Mouse (Mus musculus): ENCODE data around the gene Spen. TPM values are rescaled to one million over a fixed set of nuclear protein-coding genes. Genes with fewer than 3 reads are reported as not detected.

Gene Spen
- polyA plus RNA-seq, 1 experiment from 2014 or later = 12.7 TPM

DNA sequence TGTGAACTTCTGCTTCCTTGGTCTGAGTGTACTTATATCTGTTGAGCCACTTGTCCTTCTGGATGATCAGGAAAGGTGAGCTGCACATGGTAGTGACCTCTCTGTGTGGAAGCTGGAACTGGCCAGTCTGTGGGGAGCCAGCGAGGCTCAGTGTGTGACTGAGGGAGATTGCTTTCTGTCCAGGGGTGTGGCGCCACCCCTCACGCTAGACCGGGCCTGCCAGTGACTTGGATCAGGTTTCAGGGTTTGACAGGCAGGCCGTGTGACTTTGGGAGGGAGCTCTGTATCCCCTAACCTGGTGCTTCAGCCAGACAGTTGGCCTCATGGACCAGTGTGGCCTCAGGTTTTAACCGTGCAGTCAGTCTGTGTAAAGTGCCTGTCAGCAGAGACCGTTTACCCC is 80.2 kb downstream of the Spen start:
- Histone ChIP-seq H3K27ac (peak overlapping the region; percentile 68), H3K4me2 (peak overlapping the region; percentile 26), H3K4me3 (no peak overlapping the region), H3K27me3 (no peaks in the 10 kb centered on the region), H3K9ac (peak overlapping the region; percentile 62), H3K36me3 (peaks cover 50% of the 10 kb centered on the region), H3K9me3 (no peaks in the 10 kb centered on the region), H3K4me1 (peaks cover 17% of the 10 kb centered on the region)
- no peak for ATAC-seq (ENCODE audit: insufficient number of reproducible peaks, insufficient read depth, low FRiP score, low TSS enrichment, low read depth)
- WGBS = 11% methylated on average over 7 of the region's 7 CpGs

DNA sequence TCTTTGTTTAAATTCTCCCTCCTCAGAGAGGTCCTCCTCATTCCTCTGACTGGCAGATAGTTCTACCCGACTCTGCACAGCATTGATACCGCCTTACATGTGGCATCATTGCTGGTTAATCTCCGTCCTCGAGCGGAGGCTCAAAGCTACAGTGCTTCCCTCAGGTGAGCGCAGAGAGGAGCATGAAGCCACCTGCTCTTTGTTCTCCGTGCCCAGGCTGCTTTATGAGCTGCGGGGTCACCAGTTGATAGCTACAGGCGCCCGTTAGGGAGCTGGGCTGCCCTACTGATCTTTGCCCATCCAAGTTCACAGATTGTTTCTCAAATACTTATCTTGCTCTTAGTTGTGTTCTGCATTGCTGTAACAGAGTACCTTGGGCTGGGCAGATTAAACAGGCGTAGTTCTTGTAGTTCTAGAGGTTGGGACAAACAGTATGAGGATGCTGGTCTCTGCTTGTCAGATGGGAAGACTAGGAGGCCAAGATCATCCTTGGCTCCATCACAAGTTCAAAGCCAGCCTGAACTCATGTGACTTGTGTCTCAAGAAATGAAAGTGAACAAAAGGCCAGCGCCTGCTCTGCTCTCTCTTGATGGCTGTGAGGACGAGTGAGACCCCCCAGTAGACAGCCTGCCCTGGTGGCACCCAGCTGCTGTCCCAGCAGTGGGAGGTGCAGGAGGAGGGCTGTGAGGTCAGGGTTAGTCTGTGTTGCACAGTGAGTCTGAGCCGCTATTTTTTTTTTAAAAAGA is 82.0 kb downstream of the Spen start:
- no peak overlapping the region for H3K27ac ChIP-seq
- H3K4me1 ChIP-seq = peaks cover 17% of the 10 kb centered on the region
- H3K9ac ChIP-seq = no peak overlapping the region
- peaks cover 47% of the 10 kb centered on the region for H3K36me3 ChIP-seq
- H3K4me2 ChIP-seq = no peak overlapping the region
- ATAC-seq (ENCODE audit: insufficient number of reproducible peaks, insufficient read depth, low FRiP score, low TSS enrichment, low read depth) = no peak
- H3K27me3 ChIP-seq = no peaks in the 10 kb centered on the region
- no peak overlapping the region for H3K4me3 ChIP-seq
- WGBS = 91% methylated on average over 14 of the region's 14 CpGs
- no peaks in the 10 kb centered on the region for H3K9me3 ChIP-seq

DNA sequence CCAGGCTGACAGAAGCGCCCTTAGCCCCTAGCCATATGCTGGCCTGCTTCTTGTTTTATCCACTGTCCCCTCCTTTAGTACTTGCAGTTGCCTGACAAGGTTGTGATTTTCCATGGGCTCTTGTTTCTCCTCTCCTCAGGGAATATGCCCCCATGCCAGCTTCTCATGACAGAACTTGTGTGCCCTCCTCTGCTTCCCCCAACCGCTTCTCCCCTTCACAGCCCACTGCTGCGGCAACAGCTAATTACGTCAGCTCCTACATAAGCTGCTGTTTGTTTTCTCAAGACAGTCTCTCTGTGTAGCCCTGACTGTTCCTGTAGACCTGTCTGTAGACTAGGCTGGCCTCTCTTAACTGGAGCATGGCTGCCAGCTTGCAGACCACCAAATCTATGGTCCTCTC is 82.9 kb downstream of the Spen start:
- ATAC-seq (ENCODE audit: insufficient number of reproducible peaks, insufficient read depth, low FRiP score, low TSS enrichment, low read depth) = no peak
- peaks cover 44% of the 10 kb centered on the region for H3K36me3 ChIP-seq

DNA sequence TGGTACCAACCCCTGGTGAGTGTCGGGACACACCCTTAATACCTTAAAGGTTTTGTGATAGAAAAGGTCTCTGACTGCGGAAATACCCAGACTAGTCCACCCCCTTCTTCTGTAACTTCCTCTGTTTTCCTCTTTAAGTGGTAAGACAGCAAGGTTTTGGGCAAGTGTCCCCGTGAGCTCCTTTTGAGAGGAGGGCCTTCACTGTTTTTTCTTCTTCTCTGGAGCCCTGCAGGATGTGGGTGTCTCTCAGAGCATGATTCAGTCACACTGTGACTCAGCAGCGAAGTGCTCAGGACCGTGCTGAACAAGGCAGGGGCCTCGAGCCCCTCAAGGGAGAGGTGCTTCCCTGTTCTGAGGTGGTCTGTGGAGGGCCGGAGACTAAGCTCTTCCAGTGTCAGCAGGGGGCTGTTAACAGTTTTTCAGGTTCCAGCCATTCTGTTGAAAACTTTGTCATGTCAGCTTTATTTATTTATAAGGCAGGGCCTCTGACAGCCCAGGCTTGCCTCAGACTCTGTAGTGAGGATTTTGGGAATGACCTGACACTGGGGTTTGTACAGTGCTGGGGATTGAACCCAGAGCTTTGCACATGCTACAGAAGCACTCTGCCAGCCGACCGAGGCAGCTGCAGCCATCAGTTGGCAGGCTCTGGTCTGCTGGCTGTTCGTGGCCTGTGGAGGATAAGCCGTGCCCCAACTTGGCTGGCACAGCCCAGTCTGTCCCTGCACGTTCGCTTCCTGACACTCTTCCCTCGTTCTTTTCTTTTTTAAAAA is 83.6 kb downstream of the Spen start:
- WGBS = 83% methylated on average over 14 of the region's 14 CpGs
- no peak for ATAC-seq (ENCODE audit: insufficient number of reproducible peaks, insufficient read depth, low FRiP score, low TSS enrichment, low read depth)
- Histone ChIP-seq H3K9me3 (no peaks in the 10 kb centered on the region), H3K4me3 (no peak overlapping the region), H3K4me2 (no peak overlapping the region), H3K27me3 (no peaks in the 10 kb centered on the region), H3K4me1 (peaks cover 17% of the 10 kb centered on the region), H3K9ac (no peak overlapping the region), H3K27ac (no peak overlapping the region), H3K36me3 (peaks cover 46% of the 10 kb centered on the region)

More for the DNA sequence above, 82.9 kb downstream of the Spen start:
- Histone ChIP-seq H3K9ac (no peak overlapping the region), H3K27ac (peak overlapping the region; percentile 34; the same call in 1 of the 2 replicates), H3K4me3 (no peak overlapping the region), H3K27me3 (no peaks in the 10 kb centered on the region), H3K9me3 (no peaks in the 10 kb centered on the region), H3K4me1 (peaks cover 17% of the 10 kb centered on the region), H3K4me2 (no peak overlapping the region)
- WGBS = 70% methylated on average over 4 of the region's 4 CpGs

DNA sequence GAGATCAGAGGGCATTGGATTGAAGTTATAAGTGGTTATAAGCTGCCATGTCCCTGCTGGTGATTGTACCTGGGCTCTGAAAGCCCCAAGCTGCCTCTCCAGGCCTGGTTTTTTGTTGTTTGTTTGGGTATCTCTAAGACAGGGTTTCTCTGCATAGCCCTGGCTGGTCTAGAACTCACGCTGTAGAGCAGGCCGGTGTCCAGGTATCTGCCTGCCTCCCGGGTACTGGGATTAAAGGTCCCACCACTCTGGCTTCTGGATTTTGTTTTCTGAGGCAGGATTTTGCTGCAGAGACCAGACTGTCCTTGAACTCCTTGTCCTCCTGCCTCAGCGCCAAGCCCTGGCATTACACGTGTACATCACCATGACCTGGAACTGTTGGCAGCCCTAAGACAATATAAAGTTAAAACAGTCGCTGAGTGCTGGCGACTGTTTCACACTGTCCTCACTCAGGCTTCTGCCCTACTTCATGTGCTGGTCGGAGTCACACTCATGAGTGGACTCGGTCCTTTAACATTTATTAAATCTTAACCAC is 86.4 kb downstream of the Spen start:
- H3K36me3 ChIP-seq = peaks cover 69% of the 10 kb centered on the region
- no peak overlapping the region for H3K9ac ChIP-seq
- no peak overlapping the region for H3K27ac ChIP-seq
- WGBS = 95% methylated on average over 9 of the region's 9 CpGs
- H3K9me3 ChIP-seq = no peaks in the 10 kb centered on the region
- no peak for ATAC-seq (ENCODE audit: insufficient number of reproducible peaks, insufficient read depth, low FRiP score, low TSS enrichment, low read depth)
- no peaks in the 10 kb centered on the region for H3K27me3 ChIP-seq
- H3K4me3 ChIP-seq = no peak overlapping the region
- H3K4me1 ChIP-seq = no peaks in the 10 kb centered on the region
- H3K4me2 ChIP-seq = no peak overlapping the region

DNA sequence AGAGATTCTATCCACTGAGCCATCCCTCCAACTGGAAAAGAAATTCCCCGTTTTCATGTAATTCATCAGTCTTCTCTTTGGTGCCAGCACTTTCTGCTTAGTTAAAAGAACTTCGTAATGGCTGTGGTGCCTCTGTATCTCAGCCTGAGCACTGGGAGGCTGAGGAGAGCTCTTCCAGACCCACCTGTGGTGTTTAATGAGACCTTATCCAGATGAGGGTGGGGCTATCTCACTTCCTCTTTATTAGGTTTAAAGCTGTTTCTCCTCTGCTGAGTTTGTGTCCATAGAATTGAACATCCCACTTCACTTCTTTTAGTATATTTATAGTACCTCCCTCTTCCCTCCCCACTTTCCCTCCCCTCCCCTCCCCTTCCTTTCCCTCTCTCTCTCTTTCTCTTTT is 87.1 kb downstream of the Spen start:
- no peak for ATAC-seq (ENCODE audit: insufficient number of reproducible peaks, insufficient read depth, low FRiP score, low TSS enrichment, low read depth)
- Histone ChIP-seq H3K4me2 (no peak overlapping the region), H3K9ac (no peak overlapping the region), H3K27ac (no peak overlapping the region), H3K36me3 (peaks cover 75% of the 10 kb centered on the region), H3K27me3 (no peaks in the 10 kb centered on the region), H3K9me3 (no peaks in the 10 kb centered on the region), H3K4me1 (peaks cover 3% of the 10 kb centered on the region; the same call in 1 of the 2 replicates), H3K4me3 (no peak overlapping the region)
- 79% methylated on average over 2 of the region's 2 CpGs for WGBS

DNA sequence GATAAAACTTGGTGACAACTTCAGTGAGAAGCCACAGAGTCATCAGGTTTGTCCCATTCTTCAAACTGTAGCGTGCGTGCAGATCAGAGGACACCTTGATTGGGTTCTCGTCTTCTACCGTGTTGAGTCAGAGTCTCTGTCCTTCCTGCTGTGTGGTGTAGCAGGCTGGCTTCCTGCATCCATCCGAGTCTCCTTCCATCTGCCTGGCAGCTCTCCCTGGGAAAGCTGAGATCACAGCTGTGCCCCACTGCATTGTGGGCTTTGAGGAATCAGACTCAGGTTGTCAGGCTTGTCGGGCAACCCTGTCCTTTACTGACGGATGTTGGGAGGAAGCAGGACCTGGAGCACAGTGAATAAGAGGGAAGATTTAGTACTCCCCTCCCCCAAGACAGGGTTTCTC is 92.2 kb downstream of the Spen start:
- no peak for ATAC-seq (ENCODE audit: insufficient number of reproducible peaks, insufficient read depth, low FRiP score, low TSS enrichment, low read depth)
- no peak overlapping the region; the same call in 1 of the 2 replicates for H3K4me2 ChIP-seq
- peak overlapping the region; percentile 95 for H3K9ac ChIP-seq
- no peaks in the 10 kb centered on the region for H3K9me3 ChIP-seq
- H3K27ac ChIP-seq = no peak overlapping the region
- WGBS = 67% methylated on average over 7 of the region's 7 CpGs
- no peak overlapping the region for H3K4me3 ChIP-seq
- H3K4me1 ChIP-seq = peaks cover 18% of the 10 kb centered on the region
- H3K27me3 ChIP-seq = no peaks in the 10 kb centered on the region
- peaks cover 44% of the 10 kb centered on the region for H3K36me3 ChIP-seq

DNA sequence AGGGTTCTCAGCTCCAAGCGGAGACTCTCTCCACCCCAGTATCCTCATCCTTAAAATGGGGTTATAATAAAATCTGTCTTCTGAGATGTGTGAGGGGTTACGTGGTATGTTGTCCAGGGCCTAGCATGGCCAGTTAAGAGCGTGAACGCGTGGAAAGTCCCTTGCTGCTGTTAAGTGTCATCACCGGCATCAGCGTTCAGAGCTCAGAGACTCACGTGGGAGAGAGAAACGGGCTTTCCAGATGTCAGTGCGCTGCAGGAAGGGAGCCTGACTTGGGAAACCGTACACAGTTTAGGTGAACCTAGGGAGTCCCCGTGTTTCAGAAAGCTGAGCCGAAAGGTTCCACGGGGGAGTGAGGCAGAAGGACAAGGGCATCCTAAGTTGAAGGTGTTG is 93.1 kb downstream of the Spen start:
- Histone ChIP-seq H3K9ac (peak overlapping the region; percentile 95), H3K27ac (no peak overlapping the region), H3K4me2 (peak overlapping the region; percentile 90), H3K27me3 (no peaks in the 10 kb centered on the region), H3K36me3 (peaks cover 39% of the 10 kb centered on the region), H3K4me1 (peaks cover 18% of the 10 kb centered on the region), H3K4me3 (peak overlapping the region; percentile 98), H3K9me3 (no peaks in the 10 kb centered on the region)
- no peak for ATAC-seq (ENCODE audit: insufficient number of reproducible peaks, insufficient read depth, low FRiP score, low TSS enrichment, low read depth)
- 11% methylated on average over 14 of the region's 14 CpGs for WGBS

DNA sequence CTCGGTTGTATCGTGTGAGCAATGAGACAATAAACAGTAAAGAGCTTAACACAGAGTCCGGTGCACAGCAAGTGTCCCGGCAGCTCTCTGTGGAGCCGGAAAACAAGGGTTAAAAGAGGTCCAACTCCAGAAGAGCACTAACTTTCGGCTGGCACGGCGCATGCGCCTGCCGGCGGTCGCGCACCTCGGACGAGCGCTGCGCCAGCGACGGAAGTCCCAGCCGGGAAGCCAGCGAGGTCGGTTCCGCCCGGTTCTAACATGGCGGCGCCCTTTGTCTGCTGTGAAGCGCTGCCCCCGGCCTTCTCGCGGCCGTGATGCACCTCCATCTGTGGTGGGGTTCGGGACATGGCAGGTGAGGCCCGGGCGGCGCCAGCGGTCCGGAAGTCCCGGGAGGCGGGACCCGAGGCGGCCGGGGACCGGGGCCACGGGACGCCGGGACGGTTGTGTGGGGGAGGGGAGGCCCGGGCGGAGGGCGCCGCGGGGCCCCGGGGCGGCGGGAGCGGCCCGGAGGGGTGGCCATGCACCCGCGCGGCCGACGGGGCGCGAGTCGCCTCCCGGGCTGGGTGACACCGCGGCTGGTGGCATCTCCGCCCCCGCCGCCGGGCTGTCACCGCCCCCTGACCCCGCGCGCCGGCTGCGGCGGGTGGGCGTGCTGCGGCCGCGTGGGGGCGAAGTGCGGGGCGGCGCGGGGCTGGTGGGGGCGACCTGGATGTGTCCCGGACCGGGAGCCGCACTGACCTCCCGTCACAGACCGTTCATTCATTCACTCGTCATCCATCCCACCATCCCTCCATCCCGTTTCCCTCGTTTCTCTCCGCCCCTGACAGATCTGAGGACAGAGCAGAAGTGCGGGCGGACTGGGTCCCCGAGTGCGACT is 93.7 kb downstream of the Spen start, which contains the start of gene Zbtb17:
TSS of gene Zbtb17 (plus strand) at position 204 of the 877 bp plus-strand sequence.
- ATAC-seq (ENCODE audit: insufficient number of reproducible peaks, insufficient read depth, low FRiP score, low TSS enrichment, low read depth) = peak; percentile 76; the same call in 1 of the 2 replicates
- Histone ChIP-seq H3K9ac (peak within 1 kb of the TSS; percentile 95), H3K4me2 (peak within 1 kb of the TSS; percentile 90), H3K36me3 (peaks cover 33% of the 10 kb centered on the region), H3K4me3 (peak within 1 kb of the TSS; percentile 98), H3K27me3 (no peaks in the 10 kb centered on the region), H3K27ac (peak within 1 kb of the TSS; percentile 83), H3K9me3 (no peaks in the 10 kb centered on the region), H3K4me1 (peaks cover 18% of the 10 kb centered on the region)
- under 1% methylated on average over 90 of the region's 102 CpGs for WGBS

DNA sequence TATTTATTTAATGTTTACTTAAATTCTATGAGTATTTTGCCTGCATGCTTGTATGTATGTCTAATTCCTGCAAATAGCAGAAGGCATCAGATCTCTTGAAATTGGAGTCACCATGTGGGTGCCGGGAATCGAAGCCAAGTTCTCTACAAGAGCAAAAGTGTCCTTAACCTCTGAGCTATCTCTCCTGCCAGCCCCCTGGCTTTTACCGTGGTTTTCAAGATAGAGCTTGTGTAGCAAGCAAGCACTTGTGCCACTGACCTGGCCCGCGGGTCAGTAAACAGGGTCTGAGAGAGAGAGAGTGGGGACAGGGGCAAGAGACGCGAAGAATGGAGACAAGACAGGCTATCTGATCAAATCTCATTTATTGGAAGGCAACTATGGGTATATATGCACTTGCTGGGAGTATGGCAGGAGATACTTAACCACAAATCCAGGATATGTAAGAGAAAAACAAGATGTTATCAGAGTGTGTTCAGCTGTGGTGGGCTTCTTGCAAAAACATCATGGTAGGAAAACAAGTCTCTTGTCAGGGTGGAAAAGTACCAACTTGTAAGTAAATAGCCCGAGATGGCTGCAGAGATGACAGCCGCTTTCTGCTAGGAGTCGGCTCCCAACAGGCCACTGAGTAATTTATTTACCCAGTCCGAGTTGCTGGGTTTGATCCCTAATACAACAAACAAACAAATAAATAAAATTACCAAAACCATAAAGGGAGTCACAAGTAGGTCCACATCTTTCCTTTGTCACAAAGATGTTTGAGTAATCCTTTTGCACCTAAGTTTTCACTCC is 94.6 kb downstream of the Spen start:
- H3K4me1 ChIP-seq = peaks cover 18% of the 10 kb centered on the region
- H3K4me3 ChIP-seq = peak overlapping the region; percentile 98
- H3K4me2 ChIP-seq = peak overlapping the region; percentile 90
- H3K9me3 ChIP-seq = no peaks in the 10 kb centered on the region
- H3K27me3 ChIP-seq = no peaks in the 10 kb centered on the region
- H3K9ac ChIP-seq = peak overlapping the region; percentile 95
- ATAC-seq (ENCODE audit: insufficient number of reproducible peaks, insufficient read depth, low FRiP score, low TSS enrichment, low read depth) = no peak
- 47% methylated on average over 11 of the region's 11 CpGs for WGBS
- no peak overlapping the region for H3K27ac ChIP-seq
- H3K36me3 ChIP-seq = peaks cover 25% of the 10 kb centered on the region

Measured in embryonic facial prominence, embryonic 13.5 days (tissue).